Mouse (Mus musculus): ENCODE data around the gene Nxpe4. TPM values are rescaled to one million over a fixed set of nuclear protein-coding genes. Genes with fewer than 3 reads are reported as not detected.

Gene Nxpe4
- total and polyA plus RNA-seq, 3 experiments = 2.0 to 9.6 (median 4.8) TPM

- H3K4me3 ChIP-seq (replicated peaks in 1 of 3; ENCODE audit: low read depth in 2 of 3, low read length in 2 of 3, poor library complexity in 1 of 3) = no peak overlapping the region
- H3K9me3 ChIP-seq (replicated peaks; ENCODE audit: low read length) = no peaks in the 10 kb centered on the region
- H3K27me3 ChIP-seq (replicated peaks) = no peaks in the 10 kb centered on the region
- no peak overlapping the region for H3K9ac ChIP-seq (ENCODE audit: insufficient read depth, low read depth)
- DNase-seq (ENCODE audit: extremely low read depth) = no peak
- H3K4me2 ChIP-seq (ENCODE audit: insufficient read depth, low read depth, poor library complexity, severe bottlenecking) = no peak overlapping the region
- H3K36me3 ChIP-seq (replicated peaks in 1 of 2; ENCODE audit: control insufficient read depth in 1 of 2, insufficient read depth in 1 of 2, low read length in 1 of 2) = no peaks in the 10 kb centered on the region
- dilution Hi-C loops (cut with MboI; ENCODE audit: extremely low pct_ligation_motif_present, extremely low pct_unique_long_range_greater_than_20kb, low sequenced_read_pairs) = no loop called here
- H3K79me2 ChIP-seq (replicated peaks; ENCODE audit: control insufficient read depth, extremely low read depth, insufficient read depth, poor library complexity, severe bottlenecking) = no peaks in the 10 kb centered on the region
- H3K4me1 ChIP-seq (ENCODE audit: control insufficient read depth in 1 of 2, insufficient read depth in 2 of 2) = no peaks in the 10 kb centered on the region
- H3K27ac ChIP-seq (ENCODE audit: insufficient read depth, low read depth) = no peak overlapping the region
- in situ Hi-C loops (cut with MboI; ENCODE audit: low pct_ligation_motif_present, low pct_unique_long_range_greater_than_20kb, low sequenced_read_pairs) = no loop called here
- TF ChIP-seq MYC (IDR thresholded peaks at IDR 0.05; ENCODE audit: low read depth, low read length) = no peak
Measured at GRCm38 (mm10) chr9:48241791-48242190, 80.0 kb downstream of the Nxpe4 start.

- H3K9me3 ChIP-seq (replicated peaks; ENCODE audit: low read length) = no peaks in the 10 kb centered on the region
- in situ Hi-C loops (cut with MboI; ENCODE audit: low pct_ligation_motif_present, low pct_unique_long_range_greater_than_20kb, low sequenced_read_pairs) = no loop called here
- DNase-seq (ENCODE audit: extremely low read depth) = no peak
- dilution Hi-C loops (cut with MboI; ENCODE audit: extremely low pct_ligation_motif_present, extremely low pct_unique_long_range_greater_than_20kb, low sequenced_read_pairs) = no loop called here
- no peak overlapping the region for H3K4me2 ChIP-seq (ENCODE audit: insufficient read depth, low read depth, poor library complexity, severe bottlenecking)
- no peaks in the 10 kb centered on the region for H3K27me3 ChIP-seq (replicated peaks)
- H3K79me2 ChIP-seq (replicated peaks; ENCODE audit: control insufficient read depth, extremely low read depth, insufficient read depth, poor library complexity, severe bottlenecking) = no peaks in the 10 kb centered on the region
- H3K36me3 ChIP-seq (replicated peaks in 1 of 2; ENCODE audit: control insufficient read depth in 1 of 2, insufficient read depth in 1 of 2, low read length in 1 of 2) = no peaks in the 10 kb centered on the region
- H3K27ac ChIP-seq (ENCODE audit: insufficient read depth, low read depth) = no peak overlapping the region
- H3K9ac ChIP-seq (ENCODE audit: insufficient read depth, low read depth) = no peak overlapping the region
- no peaks in the 10 kb centered on the region for H3K4me1 ChIP-seq (ENCODE audit: control insufficient read depth in 1 of 2, insufficient read depth in 2 of 2)
- no peak overlapping the region for H3K4me3 ChIP-seq (replicated peaks in 1 of 3; ENCODE audit: low read depth in 2 of 3, low read length in 2 of 3, poor library complexity in 1 of 3)
- TF ChIP-seq CTCF (conservative IDR thresholded peaks at IDR 0.05 in 1 of 2, IDR thresholded peaks at IDR 0.05 in 1 of 2; ENCODE audit: low read depth in 2 of 2, low read length in 2 of 2) = no peak
- TF ChIP-seq MYC (IDR thresholded peaks at IDR 0.05; ENCODE audit: low read depth, low read length) = no peak
- TF ChIP-seq KAT2A (IDR thresholded peaks at IDR 0.05; ENCODE audit: insufficient replicate concordance, low read length) = no peak
- no peak for TF ChIP-seq TBP (conservative IDR thresholded peaks at IDR 0.05; ENCODE audit: low read depth, low read length)
Measured at GRCm38 (mm10) chr9:48242756-48243155, 80.9 kb downstream of the Nxpe4 start.

GRCm38 (mm10) chr9:48244175-48244574 is 82.4 kb downstream of the Nxpe4 start:
- no peaks in the 10 kb centered on the region for H3K79me2 ChIP-seq (replicated peaks; ENCODE audit: control insufficient read depth, extremely low read depth, insufficient read depth, poor library complexity, severe bottlenecking)
- no peaks in the 10 kb centered on the region for H3K36me3 ChIP-seq (replicated peaks in 1 of 2; ENCODE audit: control insufficient read depth in 1 of 2, insufficient read depth in 1 of 2, low read length in 1 of 2)
- DNase-seq (ENCODE audit: extremely low read depth) = no peak

More at GRCm38 (mm10) chr9:48244175-48244574, 82.4 kb downstream of the Nxpe4 start:
- Histone ChIP-seq H3K27ac (ENCODE audit: insufficient read depth, low read depth) (no peak overlapping the region), H3K27me3 (replicated peaks) (no peaks in the 10 kb centered on the region), H3K4me2 (ENCODE audit: insufficient read depth, low read depth, poor library complexity, severe bottlenecking) (no peak overlapping the region), H3K4me1 (ENCODE audit: control insufficient read depth in 1 of 2, insufficient read depth in 2 of 2) (no peaks in the 10 kb centered on the region), H3K4me3 (replicated peaks in 1 of 3; ENCODE audit: low read depth in 2 of 3, low read length in 2 of 3, poor library complexity in 1 of 3) (no peak overlapping the region), H3K9ac (ENCODE audit: insufficient read depth, low read depth) (no peak overlapping the region), H3K9me3 (replicated peaks; ENCODE audit: low read length) (no peaks in the 10 kb centered on the region)
- in situ Hi-C loops (cut with MboI; ENCODE audit: low pct_ligation_motif_present, low pct_unique_long_range_greater_than_20kb, low sequenced_read_pairs) (no loop called here), dilution Hi-C loops (cut with MboI; ENCODE audit: extremely low pct_ligation_motif_present, extremely low pct_unique_long_range_greater_than_20kb, low sequenced_read_pairs) (no loop called here)
- TF ChIP-seq ELF1 (IDR thresholded peaks at IDR 0.05; ENCODE audit: low read depth, low read length) (no peak), MAZ (IDR thresholded peaks at IDR 0.05; ENCODE audit: low read depth, low read length) (no peak), HCFC1 (IDR thresholded peaks at IDR 0.05; ENCODE audit: low read depth, low read length) (no peak), JUND (conservative IDR thresholded peaks at IDR 0.05; ENCODE audit: low read depth, low read length) (no peak), ZMIZ1 (IDR thresholded peaks at IDR 0.05; ENCODE audit: low read depth, low read length) (no peak), TCF12 (IDR thresholded peaks at IDR 0.05; ENCODE audit: low read depth, low read length) (no peak), CHD1 (IDR thresholded peaks at IDR 0.05; ENCODE audit: low read depth, low read length) (no peak), MYC (IDR thresholded peaks at IDR 0.05; ENCODE audit: low read depth, low read length) (no peak), RCOR1 (conservative IDR thresholded peaks at IDR 0.05; ENCODE audit: low read depth, low read length) (no peak), NRF1 (IDR thresholded peaks at IDR 0.05; ENCODE audit: low read depth, low read length) (no peak)

Data from CH12.LX (cell line).